Mouse (Mus musculus) ES-Bruce4 (cell line): ENCODE data around the gene Rfc2. TPM values are rescaled to one million over a fixed set of nuclear protein-coding genes. Genes with fewer than 3 reads are reported as not detected.
"Not testable (repeated sequence)": the region's sequence is repeated elsewhere in the genome, so short reads cannot be mapped to it uniquely, and the experiment has no call there.

Source experiments
- H3K27ac ChIP-seq: 2 replicates; pipeline ENCODE4 v1.5.1; 2012; ENCODE audit warnings: low read length, inconsistent platforms; ENCODE audit not compliant: insufficient read depth
- H3K27me3 ChIP-seq: 2 replicates; pipeline ENCODE4 v1.6.1; 2012; ENCODE audit warnings: mild to moderate bottlenecking, low read length, inconsistent platforms; ENCODE audit not compliant: control insufficient read depth, poor library complexity, insufficient read depth, severe bottlenecking
- H3K36me3 ChIP-seq: 2 replicates; pipeline ENCODE4 v1.6.1; 2012; ENCODE audit warnings: inconsistent platforms, mild to moderate bottlenecking, low read length, moderate library complexity; ENCODE audit not compliant: control insufficient read depth, poor library complexity, insufficient read depth, severe bottlenecking
- H3K4me1 ChIP-seq: one replicate; pipeline ENCODE4 v1.8.1; 2011; ENCODE audit warnings: low read length; ENCODE audit not compliant: control insufficient read depth, insufficient read depth
- H3K4me3 ChIP-seq: 2 replicates; pipeline ENCODE4 v1.5.1; 2011; ENCODE audit warnings: low read depth, mild to moderate bottlenecking, low read length
- H3K9ac ChIP-seq: 2 replicates; pipeline ENCODE4 v1.6.1; 2012; ENCODE audit warnings: low read depth, mild to moderate bottlenecking, inconsistent platforms; ENCODE audit not compliant: poor library complexity, severe bottlenecking
- H3K9me3 ChIP-seq: replicated peaks from 2 replicates; pipeline ENCODE4 v1.6.1; 2012; ENCODE audit warnings: mild to moderate bottlenecking, low read length, inconsistent platforms; ENCODE audit not compliant: control insufficient read depth, poor library complexity, insufficient read depth, severe bottlenecking
- CTCF ChIP-seq: IDR thresholded peaks from one replicate; pipeline ENCODE4 v1.8.1; 2011; ENCODE audit warnings: low read depth, low read length
- EP300 ChIP-seq: IDR thresholded peaks from 2 replicates; pipeline ENCODE4 v1.6.1; 2011; ENCODE audit warnings: low read depth, low read length; ENCODE audit not compliant: insufficient read depth
- POLR2A ChIP-seq: IDR thresholded peaks from one replicate; pipeline ENCODE4 v1.8.1; 2011; ENCODE audit warnings: low read length; ENCODE audit not compliant: insufficient read depth
- polyA plus RNA-seq: library from polyadenylated mRNA; stranded (reverse); fragments of >200 nt; gene quantifications from 2 replicates; pipeline ENCODE4 v1.2.4, GENCODE M21; 2011; ENCODE audit warnings: low read depth; ENCODE audit not compliant: missing spikeins, insufficient read depth, insufficient read length

Gene Rfc2
- polyA plus RNA-seq, 1 experiment: 121 TPM

GRCm38 (mm10) chr5:134644121-134644520 is 63.0 kb downstream of the Rfc2 start:
- H3K4me3 ChIP-seq: no peak overlapping the region
- no peaks in the 10 kb centered on the region for H3K4me1 ChIP-seq
- no peak overlapping the region for H3K9ac ChIP-seq
- no peak overlapping the region for H3K27ac ChIP-seq
- H3K9me3 ChIP-seq: no peaks in the 10 kb centered on the region
- H3K27me3 ChIP-seq: no peaks in the 10 kb centered on the region
- TF ChIP-seq EP300: no peak
- peak; percentile 12 for TF ChIP-seq CTCF
- no peaks in the 10 kb centered on the region for H3K36me3 ChIP-seq

- Histone ChIP-seq H3K4me1 (no peaks in the 10 kb centered on the region), H3K36me3 (no peaks in the 10 kb centered on the region), H3K4me3 (no peak overlapping the region), H3K9ac (no peak overlapping the region), H3K9me3 (no peaks in the 10 kb centered on the region), H3K27me3 (no peaks in the 10 kb centered on the region), H3K27ac (no peak overlapping the region)
- TF ChIP-seq CTCF: no peak
- no peak for TF ChIP-seq EP300
- no peak for TF ChIP-seq POLR2A
These were observed 63.5 kb downstream of the Rfc2 start for GRCm38 (mm10) chr5:134644643-134645118.

- TF ChIP-seq CTCF: peak; percentile 31
- TF ChIP-seq EP300: no peak
- no peaks in the 10 kb centered on the region for H3K27me3 ChIP-seq
- no peaks in the 10 kb centered on the region for H3K9me3 ChIP-seq
- no peaks in the 10 kb centered on the region for H3K4me1 ChIP-seq
- H3K4me3 ChIP-seq: no peak overlapping the region
- H3K9ac ChIP-seq: no peak overlapping the region
- no peak overlapping the region for H3K27ac ChIP-seq
- H3K36me3 ChIP-seq: no peaks in the 10 kb centered on the region
These were observed 65.3 kb downstream of the Rfc2 start for GRCm38 (mm10) chr5:134646461-134646860.

- Histone ChIP-seq H3K27ac (no peak overlapping the region), H3K4me1 (no peaks in the 10 kb centered on the region), H3K36me3 (no peaks in the 10 kb centered on the region), H3K9ac (no peak overlapping the region), H3K27me3 (no peaks in the 10 kb centered on the region), H3K4me3 (no peak overlapping the region), H3K9me3 (no peaks in the 10 kb centered on the region)
- TF ChIP-seq POLR2A (no peak), EP300 (0 out of 2 replicates have a peak, but pooled peaks have one; percentile 19), CTCF (no peak)
These were observed 66.2 kb downstream of the Rfc2 start for GRCm38 (mm10) chr5:134647394-134647793.

- H3K4me3 ChIP-seq, H3K9me3 ChIP-seq, H3K27ac ChIP-seq, H3K4me1 ChIP-seq, H3K27me3 ChIP-seq, H3K36me3 ChIP-seq, H3K9ac ChIP-seq: not testable (repeated sequence)
These were observed 67.8 kb downstream of the Rfc2 start for GRCm38 (mm10) chr5:134648976-134649375.

GRCm38 (mm10) chr5:134650926-134651325 is 69.8 kb downstream of the Rfc2 start:
- Histone ChIP-seq H3K27me3 (no peaks in the 10 kb centered on the region), H3K9ac (no peak overlapping the region), H3K36me3 (no peaks in the 10 kb centered on the region), H3K9me3 (no peaks in the 10 kb centered on the region), H3K4me3 (no peak overlapping the region), H3K27ac (no peak overlapping the region), H3K4me1 (no peaks in the 10 kb centered on the region)
- TF ChIP-seq EP300: no peak
- TF ChIP-seq CTCF: peak; percentile 83
- no peak for TF ChIP-seq POLR2A

Other genes starting within 250 kb of the Rfc2 start
- 91.5 and 94.2 TPM in 2 replicates for gene Gtf2ird1, start 124.7 kb upstream of the Rfc2 start, polyA plus RNA-seq
- gene Clip2, start 28.9 kb upstream of the Rfc2 start, polyA plus RNA-seq: 5.4 and 5.6 TPM in 2 replicates
- 0.33 and 0.69 TPM in 2 replicates for gene Syna, start 21.2 kb upstream of the Rfc2 start, polyA plus RNA-seq
- 2.2 and 2.6 TPM in 2 replicates for gene Lat2, start 33.7 kb downstream of the Rfc2 start, polyA plus RNA-seq
- 304 and 309 TPM in 2 replicates for gene Eif4h, start 58.1 kb downstream of the Rfc2 start, polyA plus RNA-seq
- 17.9 and 19.1 TPM in 2 replicates for gene Limk1, start 107.2 kb downstream of the Rfc2 start, polyA plus RNA-seq
- gene Eln, start 166.0 kb downstream of the Rfc2 start, polyA plus RNA-seq: 1.9 and 2.2 TPM in 2 replicates